Comparison of ENCODE assay signal across 26 mouse cellular contexts in genomic region chr6:22114079-22114478, GRCm38 (mm10).
DNase-seq lines count a peak whose midpoint lies in the region; ATAC-seq and TF ChIP-seq lines count a peak whose summit lies in the region.
"Had no signal": no experiment of that assay in that cellular context is flagged by ENCODE, and none has a peak within 500 bp of the region (broad histone marks: within the 10 kb centered on the region; RNA-seq: fewer than 3 reads in every experiment).

No protein-coding gene starts in this region.

- no peak overlapping the region for H3K4me2 ChIP-seq in liver, embryonic 16.5 days (ENCODE audit: low read depth, low read length)
- H3K4me2 ChIP-seq in liver, embryonic 11.5 days, result no peak overlapping the region
- H3K4me2 ChIP-seq in lung, embryonic 14.5 days, result no peak overlapping the region
- no peak overlapping the region for H3K4me2 ChIP-seq in stomach, embryonic 14.5 days (replicated peaks; ENCODE audit: low read depth, low read length)
- H3K4me2 ChIP-seq in stomach, postnatal 0 days (replicated peaks; ENCODE audit: low read depth), result no peak overlapping the region
- H3K4me2 ChIP-seq: embryonic facial prominence, embryonic 13.5 days; embryonic facial prominence, embryonic 15.5 days; forebrain, embryonic 13.5 days; forebrain, embryonic 15.5 days had no signal

- 0 out of 2 replicates have a peak, but pooled peaks have one; percentile 37 for ATAC-seq in liver, embryonic 16.5 days (ENCODE audit: low read depth)
- no peak for ATAC-seq in liver, embryonic 11.5 days (replicated peaks; ENCODE audit: low FRiP score)
- peak; percentile 35; the same call in 1 of the 2 replicates for ATAC-seq in lung, embryonic 14.5 days (ENCODE audit: insufficient read depth)
- peak; percentile 71; the same call in 1 of the 2 replicates for ATAC-seq in stomach, embryonic 14.5 days (ENCODE audit: insufficient number of reproducible peaks, insufficient read depth, low FRiP score, low read depth)
- peak; percentile 73; the same call in 1 of the 2 replicates for ATAC-seq in stomach, postnatal 0 days (ENCODE audit: low FRiP score, low TSS enrichment)
- ATAC-seq: forebrain, embryonic 13.5 days; forebrain, embryonic 15.5 days; forebrain, postnatal 0 days had no signal

- no peak for TF ChIP-seq EP300 in stomach, postnatal 0 days (optimal IDR thresholded peaks at IDR 0.05)

- DNase-seq in liver, embryonic 11.5 days (ENCODE audit: low spot score), result no peak
- no peak for DNase-seq in lung, embryonic 14.5 days
- DNase-seq in lung, postnatal 36 days, result no peak
- DNase-seq in stomach, postnatal 0 days (ENCODE audit: low spot score), result peak; percentile 32
- no peak for DNase-seq in MN1 (ENCODE audit: low spot score)
- no peak for DNase-seq in ovary, postnatal 10 days (ENCODE audit: low spot score)
- DNase-seq: adrenal gland, adult 2 months; adrenal gland, postnatal 10 days; adrenal gland, postnatal 25 days; cerebellum, adult 11 months; cerebellum, adult 18-20 months; cerebellum, adult 8-10 months; cerebellum, adult 9-11 months; cerebellum, postnatal 14 days; cerebellum, postnatal 36 days; embryo, embryonic 11 days; forebrain, postnatal 0 days had no signal

- no peak overlapping the region for H3K4me3 ChIP-seq in liver, embryonic 16.5 days (ENCODE audit: low read depth, low read length)
- no peak overlapping the region for H3K4me3 ChIP-seq in liver, embryonic 11.5 days (ENCODE audit: low read depth, low read length)
- no peak overlapping the region for H3K4me3 ChIP-seq in lung, embryonic 14.5 days (ENCODE audit: low read depth, low read length)
- no peak overlapping the region for H3K4me3 ChIP-seq in stomach, embryonic 14.5 days (ENCODE audit: low read depth, low read length)
- H3K4me3 ChIP-seq in stomach, postnatal 0 days (ENCODE audit: low read depth, low read length), result no peak overlapping the region
- H3K4me3 ChIP-seq: embryonic facial prominence, embryonic 13.5 days; embryonic facial prominence, embryonic 15.5 days; erythroblast, embryonic 14.5 days; forebrain, embryonic 10.5 days; forebrain, embryonic 13.5 days; forebrain, embryonic 15.5 days had no signal

- 54% methylated on average over 6 of the region's 6 CpGs for WGBS in liver, embryonic 16.5 days (ENCODE audit: insufficient replicate concordance)
- 77% methylated on average over 6 of the region's 6 CpGs for WGBS in liver, embryonic 11.5 days
- 71% methylated on average over 6 of the region's 6 CpGs for WGBS in lung, embryonic 14.5 days
- 68% methylated on average over 6 of the region's 6 CpGs for WGBS in stomach, embryonic 14.5 days
- 63% methylated on average over 6 of the region's 6 CpGs for WGBS in stomach, postnatal 0 days

- H3K27me3 ChIP-seq in liver, embryonic 16.5 days (ENCODE audit: control insufficient read depth, insufficient read depth, low read depth, low read length), result no peaks in the 10 kb centered on the region
- H3K27me3 ChIP-seq in liver, embryonic 11.5 days (replicated peaks; ENCODE audit: control insufficient read depth, insufficient read depth, low read length), result no peaks in the 10 kb centered on the region
- no peaks in the 10 kb centered on the region for H3K27me3 ChIP-seq in lung, embryonic 14.5 days (ENCODE audit: insufficient read depth, low read length)
- H3K27me3 ChIP-seq in stomach, embryonic 14.5 days (ENCODE audit: control insufficient read depth, insufficient read depth, low read length), result no peaks in the 10 kb centered on the region
- no peaks in the 10 kb centered on the region for H3K27me3 ChIP-seq in stomach, postnatal 0 days (ENCODE audit: control insufficient read depth, insufficient read depth, low read length)
- H3K27me3 ChIP-seq: embryonic facial prominence, embryonic 13.5 days; embryonic facial prominence, embryonic 15.5 days; forebrain, embryonic 13.5 days; forebrain, embryonic 15.5 days had no signal

- no peak overlapping the region for H3K27ac ChIP-seq in liver, embryonic 16.5 days (ENCODE audit: low read length)
- no peak overlapping the region for H3K27ac ChIP-seq in liver, embryonic 11.5 days (ENCODE audit: low read depth, low read length)
- no peak overlapping the region for H3K27ac ChIP-seq in lung, embryonic 14.5 days (ENCODE audit: low read depth)
- H3K27ac ChIP-seq in stomach, embryonic 14.5 days (ENCODE audit: low read length), result no peak overlapping the region
- no peak overlapping the region for H3K27ac ChIP-seq in stomach, postnatal 0 days (replicated peaks)
- H3K27ac ChIP-seq: embryonic facial prominence, embryonic 13.5 days; embryonic facial prominence, embryonic 15.5 days; forebrain, embryonic 10.5 days; forebrain, embryonic 13.5 days; forebrain, embryonic 15.5 days had no signal

- no peak overlapping the region for H3K9ac ChIP-seq in liver, embryonic 16.5 days (ENCODE audit: low read depth, low read length)
- no peak overlapping the region for H3K9ac ChIP-seq in liver, embryonic 11.5 days (ENCODE audit: low read depth, low read length)
- H3K9ac ChIP-seq in lung, embryonic 14.5 days, result no peak overlapping the region
- H3K9ac ChIP-seq in stomach, embryonic 14.5 days (replicated peaks; ENCODE audit: low read depth, low read length), result no peak overlapping the region
- H3K9ac ChIP-seq in stomach, postnatal 0 days (ENCODE audit: low read length), result no peak overlapping the region
- H3K9ac ChIP-seq: embryonic facial prominence, embryonic 13.5 days; embryonic facial prominence, embryonic 15.5 days; forebrain, embryonic 13.5 days; forebrain, embryonic 15.5 days; forebrain, postnatal 0 days had no signal

- H3K9me3 ChIP-seq in liver, embryonic 16.5 days (replicated peaks; ENCODE audit: control insufficient read depth, low read length), result no peaks in the 10 kb centered on the region
- no peaks in the 10 kb centered on the region for H3K9me3 ChIP-seq in liver, embryonic 11.5 days (ENCODE audit: control insufficient read depth, low read length)
- no peaks in the 10 kb centered on the region for H3K9me3 ChIP-seq in lung, embryonic 14.5 days (ENCODE audit: low read depth, low read length)
- no peaks in the 10 kb centered on the region for H3K9me3 ChIP-seq in stomach, embryonic 14.5 days (ENCODE audit: control insufficient read depth, low read depth, low read length)
- no peaks in the 10 kb centered on the region for H3K9me3 ChIP-seq in stomach, postnatal 0 days (ENCODE audit: control insufficient read depth, low read length)
- H3K9me3 ChIP-seq: embryonic facial prominence, embryonic 13.5 days; embryonic facial prominence, embryonic 15.5 days; forebrain, embryonic 10.5 days; forebrain, embryonic 13.5 days; forebrain, embryonic 15.5 days; G1E had no signal

- no peaks in the 10 kb centered on the region for H3K4me1 ChIP-seq in liver, embryonic 16.5 days (ENCODE audit: control insufficient read depth, low read depth, low read length)
- no peaks in the 10 kb centered on the region for H3K4me1 ChIP-seq in liver, embryonic 11.5 days (replicated peaks; ENCODE audit: control insufficient read depth, insufficient read depth, low read length)
- H3K4me1 ChIP-seq in lung, embryonic 14.5 days (ENCODE audit: insufficient read depth), result no peaks in the 10 kb centered on the region
- H3K4me1 ChIP-seq in stomach, embryonic 14.5 days (ENCODE audit: control insufficient read depth, insufficient read depth, low read length), result no peaks in the 10 kb centered on the region
- H3K4me1 ChIP-seq in stomach, postnatal 0 days (replicated peaks; ENCODE audit: control insufficient read depth, insufficient read depth), result no peaks in the 10 kb centered on the region
- H3K4me1 ChIP-seq: embryonic facial prominence, embryonic 13.5 days; embryonic facial prominence, embryonic 15.5 days; forebrain, embryonic 10.5 days; forebrain, embryonic 13.5 days; forebrain, embryonic 15.5 days had no signal

- H3K36me3 ChIP-seq in liver, embryonic 16.5 days (ENCODE audit: control insufficient read depth, insufficient read depth), result no peaks in the 10 kb centered on the region
- H3K36me3 ChIP-seq in liver, embryonic 11.5 days (ENCODE audit: control insufficient read depth, insufficient read depth, low read length), result no peaks in the 10 kb centered on the region
- H3K36me3 ChIP-seq in lung, embryonic 14.5 days (ENCODE audit: insufficient read depth), result no peaks in the 10 kb centered on the region
- no peaks in the 10 kb centered on the region for H3K36me3 ChIP-seq in stomach, embryonic 14.5 days (ENCODE audit: control insufficient read depth, insufficient read depth, low read length)
- no peaks in the 10 kb centered on the region for H3K36me3 ChIP-seq in stomach, postnatal 0 days (ENCODE audit: control insufficient read depth, insufficient read depth, low read length)
- H3K36me3 ChIP-seq: embryonic facial prominence, embryonic 13.5 days; embryonic facial prominence, embryonic 15.5 days; forebrain, embryonic 10.5 days; forebrain, embryonic 15.5 days; G1E had no signal

- no peak for TF ChIP-seq CTCF in lung, embryonic 14.5 days (IDR thresholded peaks at IDR 0.05; ENCODE audit: low read depth)
- TF ChIP-seq CTCF in stomach, postnatal 0 days (IDR thresholded peaks at IDR 0.05; ENCODE audit: low read depth), result no peak
